Mouse (Mus musculus): ENCODE data around the gene Ly6f.

The Ly6f gene

DNA sequence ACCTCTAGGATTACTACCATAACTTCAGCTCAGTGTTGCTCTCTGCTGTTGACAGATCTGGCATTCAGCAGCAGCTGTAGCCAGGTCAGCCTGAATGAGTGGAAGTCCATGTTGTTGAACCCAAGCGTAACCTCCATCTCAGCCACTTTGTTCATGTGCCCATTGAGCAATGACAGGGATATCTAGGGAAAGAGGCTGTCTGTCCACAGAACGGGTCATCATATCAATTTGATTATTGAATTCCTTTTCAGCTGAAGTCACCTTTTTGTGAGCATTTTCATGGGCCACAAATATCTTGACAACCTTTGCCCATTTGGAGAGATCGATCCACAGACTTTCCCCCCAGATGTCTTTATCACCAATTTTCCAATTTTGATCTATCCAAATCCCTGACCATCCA lies 51.9 kb downstream of the Ly6f start:
- DNase-seq = no peak
